Mouse (Mus musculus) cerebellum, adult 2 months (tissue): ENCODE measurements around the gene Nme3. TPM values are rescaled to one million over a fixed set of nuclear protein-coding genes. Genes with fewer than 3 reads are reported as not detected.

Source experiments
- DNase-seq, 2 experiments: peaks; one replicate each; pipeline ENCODE4 v3.0.0; 2021
- H3K27ac ChIP-seq: fragments of 200-500 bp; 2 replicates; pipeline ENCODE4 v1.5.1; 2012; ENCODE audit warnings: low read length, control low read depth, inconsistent platforms; ENCODE audit not compliant: insufficient read depth
- H3K27me3 ChIP-seq: fragments of 200-500 bp; 2 replicates; pipeline ENCODE4 v1.6.1; 2012; ENCODE audit warnings: inconsistent platforms, mild to moderate bottlenecking, low read length, moderate library complexity; ENCODE audit not compliant: control insufficient read depth, insufficient read depth
- H3K4me1 ChIP-seq: fragments of 200-500 bp; 2 replicates; pipeline ENCODE4 v1.6.1; 2011; ENCODE audit warnings: low read length; ENCODE audit not compliant: control insufficient read depth, insufficient read depth
- H3K4me3 ChIP-seq: fragments of 200-500 bp; replicated peaks from 2 replicates; pipeline ENCODE3; 2011; ENCODE audit warnings: mild to moderate bottlenecking, low read depth, low read length, control low read depth; ENCODE audit not compliant: insufficient read depth
- CTCF ChIP-seq: fragments of 200-500 bp; IDR thresholded peaks from 2 replicates; pipeline ENCODE4 v1.5.1; 2011; ENCODE audit warnings: low read depth, mild to moderate bottlenecking, control low read depth, low read length, moderate library complexity, borderline replicate concordance; ENCODE audit not compliant: insufficient read depth
- POLR2A ChIP-seq: fragments of 200-500 bp; IDR thresholded peaks from 2 replicates; pipeline ENCODE4 v1.6.1; 2011; ENCODE audit warnings: low read length, control low read depth, borderline replicate concordance; ENCODE audit not compliant: insufficient read depth
- WGBS: fragments of 180-500 bp; shearing (Covaris S2); methylation state at CpG from one replicate; pipeline ENCODE4 v1.1.7; 2018; 5-methylcytosine and 5-hydroxymethylcytosine counted together
- polyA plus RNA-seq: library from polyadenylated mRNA; depleted of rRNA; stranded (reverse); fragments of >200 nt; gene quantifications from 2 replicates; pipeline ENCODE4 v1.2.3, GENCODE M21; 2012

Nme3 gene
- polyA plus RNA-seq, 1 experiment = 99.0 TPM

DNA sequence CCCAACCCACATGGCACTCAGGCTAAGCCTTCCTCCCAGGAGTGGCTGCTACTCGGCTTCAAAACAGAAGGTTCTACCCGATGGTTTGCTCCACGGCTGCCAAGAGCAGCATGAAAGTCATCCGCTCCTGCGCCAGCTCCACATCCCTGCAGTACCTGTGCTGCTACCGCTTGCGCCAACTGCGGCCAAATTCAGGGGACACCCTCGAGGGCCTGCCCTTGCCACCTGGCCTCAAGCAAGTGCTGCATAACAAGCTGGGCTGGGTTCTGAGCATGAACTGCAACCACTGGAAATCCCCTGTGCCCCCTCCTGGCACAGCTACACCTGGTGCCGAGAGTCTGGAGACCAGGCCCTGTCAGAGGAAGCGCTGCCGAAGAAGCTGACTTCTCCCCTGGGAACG lies 5.0 kb upstream of the Nme3 start:
- TF ChIP-seq POLR2A (peak; percentile 18; the same call in 1 of the 2 replicates), CTCF (no peak)
- WGBS = 13% methylated on average over 13 of the region's 13 CpGs
- Histone ChIP-seq H3K27me3 (no peaks in the 10 kb centered on the region), H3K4me3 (no peak overlapping the region), H3K4me1 (peaks cover 51% of the 10 kb centered on the region), H3K27ac (peak overlapping the region; percentile 65)
- peak; percentile 77 to 87 for DNase-seq

DNA sequence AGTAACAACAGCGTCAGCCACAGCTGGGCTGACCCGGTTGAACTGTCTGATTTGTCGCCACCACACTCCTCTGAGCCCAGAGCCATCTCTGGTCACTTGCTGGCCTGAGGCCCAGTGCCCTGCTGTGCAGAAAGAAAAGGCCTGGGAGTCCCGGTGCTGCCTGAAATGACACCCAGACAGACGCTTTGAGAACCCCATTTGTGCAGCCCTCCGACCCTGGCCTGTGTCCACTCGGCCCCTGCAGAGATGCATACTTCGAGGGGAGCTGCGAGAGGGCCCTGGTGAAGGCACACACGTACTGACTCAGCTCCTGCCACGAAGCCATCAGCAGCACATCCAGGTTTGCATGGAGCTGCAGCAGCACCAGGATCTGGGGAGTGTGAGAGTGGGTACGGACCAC lies 3.5 kb upstream of the Nme3 start:
- peak; percentile 51 to 52 for DNase-seq
- peaks cover 60% of the 10 kb centered on the region for H3K4me1 ChIP-seq
- H3K27ac ChIP-seq = no peak overlapping the region
- no peaks in the 10 kb centered on the region for H3K27me3 ChIP-seq
- TF ChIP-seq POLR2A (no peak), CTCF (no peak)
- no peak overlapping the region for H3K4me3 ChIP-seq
- WGBS = 35% methylated on average over 12 of the region's 12 CpGs

DNA sequence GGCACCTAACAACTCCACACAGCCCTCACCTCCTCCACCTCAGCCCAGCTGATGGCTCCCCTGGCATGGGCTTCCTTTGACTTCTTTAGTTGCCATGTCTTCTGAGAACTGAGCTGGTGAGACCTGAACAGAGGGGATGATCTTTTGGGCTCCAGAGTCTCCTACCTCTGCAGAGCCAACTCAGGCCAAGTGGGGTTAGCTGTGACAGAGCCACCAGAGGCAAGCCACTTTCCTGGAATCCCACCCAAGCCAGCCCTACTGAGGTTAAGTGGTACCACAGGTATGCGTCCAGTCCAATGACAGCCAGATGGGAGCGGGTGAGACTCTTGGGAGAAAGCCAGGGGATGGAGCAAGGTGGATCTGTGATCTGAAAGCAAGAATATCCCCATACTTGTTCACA lies 3.0 kb upstream of the Nme3 start:
- DNase-seq = peak; percentile 28
- no peak for TF ChIP-seq POLR2A
- TF ChIP-seq CTCF = no peak
- Histone ChIP-seq H3K4me1 (peaks cover 63% of the 10 kb centered on the region), H3K4me3 (no peak overlapping the region), H3K27me3 (no peaks in the 10 kb centered on the region), H3K27ac (no peak overlapping the region)
- WGBS = 17% methylated on average over 2 of the region's 2 CpGs

DNA sequence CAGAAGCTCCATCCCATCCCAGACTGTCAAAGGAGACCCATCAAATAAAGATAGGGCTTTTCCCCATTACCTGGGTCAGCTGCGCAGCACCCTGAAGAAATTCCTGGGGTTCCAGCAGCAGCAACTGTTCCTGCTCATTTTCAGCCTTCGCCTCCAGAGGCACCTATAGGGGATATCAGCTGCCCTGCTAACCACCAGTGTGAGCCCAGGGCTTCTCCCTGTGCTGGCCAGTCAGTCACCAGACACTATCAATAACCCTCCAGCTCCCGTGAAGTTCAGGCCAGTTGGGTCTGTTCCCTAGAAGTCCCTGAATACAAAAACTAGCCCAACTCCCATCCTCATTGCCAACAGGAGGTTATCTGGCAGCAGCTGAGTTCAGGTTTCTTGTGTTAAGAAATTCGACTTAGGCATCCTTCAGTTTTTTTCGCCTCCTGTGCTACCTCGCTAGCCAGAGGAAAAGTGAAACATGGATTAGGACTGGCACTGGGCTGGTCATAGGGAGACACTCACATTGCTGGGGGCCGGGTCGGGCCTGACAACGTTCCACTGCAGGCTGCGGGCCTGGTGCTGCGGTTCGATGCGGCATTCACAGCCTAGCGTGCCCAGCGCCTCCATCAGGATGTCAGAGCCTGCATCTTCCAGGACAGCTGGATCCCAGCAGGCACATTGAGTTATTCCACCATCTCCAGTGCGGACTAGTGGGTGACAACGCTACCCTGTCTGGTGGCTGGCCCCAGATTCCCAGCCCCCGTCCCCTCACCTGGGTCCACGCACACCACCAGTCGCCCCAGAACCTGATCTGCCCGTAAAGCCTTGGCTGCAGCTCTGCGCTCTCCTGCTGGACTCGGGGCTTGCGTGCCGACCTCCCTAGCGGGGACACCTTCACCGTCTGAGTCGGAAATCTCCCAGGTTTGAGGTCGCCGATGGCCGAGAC lies 2.0 kb upstream of the Nme3 start:
- H3K4me1 ChIP-seq = peaks cover 66% of the 10 kb centered on the region
- 8% methylated on average over 31 of the region's 31 CpGs for whole genome bisulfite sequencing

GRCm38 (mm10) chr17:24894995-24895547 lies 1.2 kb upstream of the Nme3 start, which contains the start of the genes Eme2 and Mrps34:
Eme2 (minus strand) TSS chr17:24895087.
Mrps34 (plus strand) TSS chr17:24895116.
- Histone ChIP-seq H3K4me1 (peaks cover 60% of the 10 kb centered on the region), H3K27me3 (no peaks in the 10 kb centered on the region), H3K4me3 (peak within 1 kb of the TSS; percentile 87), H3K27ac (peak within 1 kb of the TSS; percentile 67)
- peak; percentile 87 to 89 for DNase-seq
- TF ChIP-seq POLR2A (peak; percentile 69; the same call in 1 of the 2 replicates), CTCF (no peak)
- WGBS = under 1% methylated on average over 62 of the region's 62 CpGs

More for the DNA sequence above, 2.0 kb upstream of the Nme3 start:
- TF ChIP-seq CTCF (no peak), POLR2A (no peak)
- Histone ChIP-seq H3K27me3 (no peaks in the 10 kb centered on the region), H3K4me3 (peak overlapping the region; percentile 87), H3K27ac (peak overlapping the region; percentile 67)
- peak in 1 of 2 experiments; percentile 27 for DNase-seq

DNA sequence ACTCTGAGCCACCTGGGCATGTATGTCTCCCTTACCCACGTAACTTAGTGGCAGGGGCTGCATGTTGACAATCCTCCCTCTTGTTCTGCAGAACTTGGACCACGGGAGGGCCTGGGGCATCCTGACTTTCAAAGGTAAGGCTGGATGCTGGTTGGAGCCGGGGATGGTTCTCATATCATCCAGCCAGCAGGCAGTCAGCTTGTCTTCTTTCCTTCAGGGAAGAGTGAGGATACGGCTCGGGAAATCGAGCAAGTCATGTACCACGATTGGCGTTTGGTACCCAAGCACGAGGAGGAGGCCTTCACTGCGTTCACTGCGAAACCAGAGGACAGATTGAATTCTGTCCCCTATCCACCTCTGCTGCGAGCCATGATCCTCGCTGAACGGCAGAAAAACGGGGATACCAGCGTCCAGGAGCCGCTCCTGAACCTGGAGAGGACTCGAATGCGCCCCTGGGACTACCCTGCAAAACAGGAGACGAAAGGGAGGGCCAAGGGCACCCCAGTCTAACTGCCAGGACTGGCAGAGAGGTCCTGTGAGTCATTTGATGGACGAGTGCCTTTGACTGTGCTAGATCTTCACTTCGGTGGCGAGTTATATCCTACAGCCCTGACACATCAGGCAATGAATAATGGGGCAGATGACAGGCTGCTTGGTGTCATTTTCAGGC lies 594 bp upstream of the Nme3 start:
- peak overlapping the region; percentile 61; the same call in 1 of the 2 replicates for H3K27ac ChIP-seq
- peak overlapping the region; percentile 87 for H3K4me3 ChIP-seq
- 2% methylated on average over 23 of the region's 23 CpGs for WGBS
- no peak for DNase-seq
- no peaks in the 10 kb centered on the region for H3K27me3 ChIP-seq
- H3K4me1 ChIP-seq = peaks cover 54% of the 10 kb centered on the region
- TF ChIP-seq CTCF (no peak), POLR2A (no peak)

- no peaks in the 10 kb centered on the region for H3K27me3 ChIP-seq
- TF ChIP-seq POLR2A (no peak), CTCF (no peak)
- H3K27ac ChIP-seq = peak overlapping the region; percentile 38; the same call in 1 of the 2 replicates
- H3K4me3 ChIP-seq = peak overlapping the region; percentile 87
- H3K4me1 ChIP-seq = peaks cover 41% of the 10 kb centered on the region
- WGBS = 8% methylated on average over 11 of the region's 11 CpGs
- peak in 1 of 2 experiments; percentile 32 for DNase-seq
Measured at GRCm38 (mm10) chr17:24896993-24897269, 631 bp downstream of the Nme3 start.
